Mouse (Mus musculus) CH12.LX (cell line): ENCODE results near the gene Ccnk. TPM values are rescaled to one million over a fixed set of nuclear protein-coding genes. Genes with fewer than 3 reads are reported as not detected.

ENCODE experiments used
- DNase-seq: peaks from one replicate; pipeline ENCODE4 v3.0.0-alpha.2; 2013; ENCODE audit errors: extremely low read depth
- H3K27ac ChIP-seq: 2 replicates; pipeline ENCODE4 v1.5.1; 2012; ENCODE audit warnings: low read depth, mild to moderate bottlenecking, control low read depth, moderate library complexity; ENCODE audit not compliant: insufficient read depth
- H3K27me3 ChIP-seq: replicated peaks from 2 replicates; pipeline ENCODE3; 2012; ENCODE audit warnings: inconsistent platforms
- H3K36me3 ChIP-seq, 2 experiments: replicated peaks in 1 of 2; 2 replicates each; pipeline versions ENCODE3 to v1.6.1; 2012; ENCODE audit warnings: inconsistent platforms in 1 of 2, low read length in 1 of 2, mild to moderate bottlenecking in 1 of 2, mixed read lengths in 1 of 2, moderate library complexity in 1 of 2; ENCODE audit not compliant: control insufficient read depth in 1 of 2, insufficient read depth in 1 of 2
- H3K4me1 ChIP-seq, 2 experiments: 2 replicates each; pipeline ENCODE4 v1.6.1; 2012; ENCODE audit warnings: inconsistent platforms in 1 of 2, moderate library complexity in 1 of 2; ENCODE audit not compliant: insufficient read depth in 2 of 2, control insufficient read depth in 1 of 2
- H3K4me2 ChIP-seq: 2 replicates; pipeline ENCODE4 v1.6.1; 2012; ENCODE audit warnings: low read depth, mild to moderate bottlenecking, control low read depth; ENCODE audit not compliant: poor library complexity, insufficient read depth, severe bottlenecking
- H3K4me3 ChIP-seq, 3 experiments: fragments of 150-350 bp in 1 of 3; sonication (generic) in 1 of 3; replicated peaks in 1 of 3; 2 replicates each; pipeline versions ENCODE3 to v1.5.1; 2011 to 2012; ENCODE audit warnings: low read depth in 2 of 3, low read length in 2 of 3, mild to moderate bottlenecking in 2 of 3, moderate library complexity in 2 of 3, control low read depth in 1 of 3, improper control_type of control experiment in 1 of 3, inconsistent platforms in 1 of 3, mixed read lengths in 1 of 3; ENCODE audit not compliant: poor library complexity in 1 of 3
- H3K79me2 ChIP-seq: replicated peaks from 2 replicates; pipeline ENCODE4 v1.6.1; 2012; ENCODE audit warnings: mild to moderate bottlenecking, moderate library complexity; ENCODE audit not compliant: control insufficient read depth, poor library complexity, insufficient read depth, severe bottlenecking; ENCODE audit errors: extremely low read depth
- H3K9ac ChIP-seq: 2 replicates; pipeline ENCODE4 v1.6.1; 2012; ENCODE audit warnings: low read depth, mild to moderate bottlenecking, control low read depth, moderate library complexity; ENCODE audit not compliant: insufficient read depth
- H3K9me3 ChIP-seq: replicated peaks from 2 replicates; pipeline ENCODE3; 2012; ENCODE audit warnings: low read length, inconsistent platforms, mixed read lengths
- ELF1 ChIP-seq: IDR thresholded peaks from 2 replicates; pipeline ENCODE4 v1.6.1; 2014; ENCODE audit warnings: low read depth, mild to moderate bottlenecking, inconsistent platforms, low read length, improper control_type of control experiment
- ETS1 ChIP-seq: conservative IDR thresholded peaks from 2 replicates; pipeline ENCODE4 v1.6.1; 2012; ENCODE audit warnings: low read depth, mild to moderate bottlenecking, inconsistent platforms, low read length, improper control_type of control experiment, moderate library complexity
- GABPA ChIP-seq: IDR thresholded peaks from 2 replicates; pipeline ENCODE4 v1.6.1; 2012; ENCODE audit warnings: low read depth, low read length, improper control_type of control experiment, inconsistent platforms; ENCODE audit not compliant: insufficient replicate concordance
- HCFC1 ChIP-seq: IDR thresholded peaks from 2 replicates; pipeline ENCODE4 v1.6.1; 2012; ENCODE audit warnings: low read depth, mild to moderate bottlenecking, inconsistent platforms, low read length, improper control_type of control experiment
- JUN ChIP-seq: IDR thresholded peaks from 2 replicates; pipeline ENCODE4 v1.6.1; 2011; ENCODE audit warnings: low read depth, mild to moderate bottlenecking, low read length, improper control_type of control experiment, moderate library complexity; ENCODE audit not compliant: insufficient read depth
- KAT2A ChIP-seq: IDR thresholded peaks from 2 replicates; pipeline ENCODE4 v1.6.1; 2012; ENCODE audit warnings: low read length, improper control_type of control experiment, inconsistent platforms; ENCODE audit not compliant: insufficient replicate concordance
- MXI1 ChIP-seq: IDR thresholded peaks from 2 replicates; pipeline ENCODE4 v1.6.1; 2011; ENCODE audit warnings: mild to moderate bottlenecking, low read depth, low read length, improper control_type of control experiment
- NRF1 ChIP-seq: IDR thresholded peaks from 2 replicates; pipeline ENCODE4 v1.6.1; 2014; ENCODE audit warnings: low read depth, mild to moderate bottlenecking, inconsistent platforms, low read length, improper control_type of control experiment, moderate library complexity
- PAX5 ChIP-seq: IDR thresholded peaks from 2 replicates; pipeline ENCODE4 v1.6.1; 2012; ENCODE audit warnings: low read length, inconsistent platforms, mixed read lengths
- POLR2A ChIP-seq: IDR thresholded peaks from 2 replicates; pipeline ENCODE4 v1.6.1; 2011; ENCODE audit warnings: low read depth, mild to moderate bottlenecking, improper control_type of control experiment, low read length
- POLR2AphosphoS2 ChIP-seq: IDR thresholded peaks from 2 replicates; pipeline ENCODE4 v1.6.1; 2011; ENCODE audit warnings: low read depth, low read length, improper control_type of control experiment
- SIN3A ChIP-seq: IDR thresholded peaks from 2 replicates; pipeline ENCODE4 v1.6.1; 2012; ENCODE audit warnings: low read length, improper control_type of control experiment, inconsistent platforms
- SMC3 ChIP-seq: IDR thresholded peaks from 2 replicates; pipeline ENCODE4 v1.6.1; 2011; ENCODE audit warnings: low read depth, low read length, improper control_type of control experiment
- TBP ChIP-seq: conservative IDR thresholded peaks from 2 replicates; pipeline ENCODE4 v1.6.1; 2011; ENCODE audit warnings: low read depth, low read length, improper control_type of control experiment
- UBTF ChIP-seq: IDR thresholded peaks from 2 replicates; pipeline ENCODE4 v1.6.1; 2012; ENCODE audit warnings: low read depth, mild to moderate bottlenecking, inconsistent platforms, low read length, improper control_type of control experiment, moderate library complexity
- USF2 ChIP-seq: conservative IDR thresholded peaks from 2 replicates; pipeline ENCODE4 v1.6.1; 2011; ENCODE audit warnings: low read depth, low read length, improper control_type of control experiment
- ZC3H11A ChIP-seq: IDR thresholded peaks from 2 replicates; pipeline ENCODE4 v1.6.1; 2012; ENCODE audit warnings: low read depth, mild to moderate bottlenecking, inconsistent platforms, low read length, improper control_type of control experiment
- ZKSCAN1 ChIP-seq: IDR thresholded peaks from 2 replicates; pipeline ENCODE4 v1.6.1; 2012; ENCODE audit warnings: low read depth, inconsistent platforms, low read length, improper control_type of control experiment, borderline replicate concordance
- ZMIZ1 ChIP-seq: IDR thresholded peaks from 2 replicates; pipeline ENCODE4 v1.6.1; 2012; ENCODE audit warnings: low read depth, mild to moderate bottlenecking, inconsistent platforms, low read length, improper control_type of control experiment
- ZNF384 ChIP-seq: IDR thresholded peaks from 2 replicates; pipeline ENCODE4 v1.6.1; 2012; ENCODE audit warnings: low read depth, low read length, improper control_type of control experiment, inconsistent platforms
- dilution Hi-C: fragments of 300-500 bp; cut with MboI; formaldehyde crosslinking; loops from 2 replicates; pipeline ENCODE4 v1.14.3; 2020; ENCODE audit warnings: low sequenced_read_pairs; ENCODE audit not compliant: extremely low pct_unique_long_range_greater_than_20kb, extremely low pct_ligation_motif_present
- in situ Hi-C: fragments of 300-500 bp; cut with MboI; formaldehyde crosslinking; loops from 3 replicates; pipeline ENCODE4 v1.14.3; 2019; ENCODE audit warnings: low sequenced_read_pairs, low pct_ligation_motif_present, low pct_unique_long_range_greater_than_20kb, mixed read lengths
- polyA plus RNA-seq: library from polyadenylated mRNA; unstranded; fragments of >175 nt; gene quantifications from 2 replicates; pipeline ENCODE4 v1.2.1, GENCODE M21; 2012; ENCODE audit warnings: low read depth; ENCODE audit not compliant: insufficient read length
- total RNA-seq, 2 experiments: library from RNA; depleted of rRNA; stranded (reverse); fragments of 300-350 nt in 1 of 2; fragments of >200 nt in 1 of 2; gene quantifications; 2 replicates each; pipeline ENCODE4 v1.2.3; 2012 to 2014

Gene Ccnk
- total and polyA plus RNA-seq, 3 experiments, result 9.2 to 66.8 (median 10.1) TPM

DNA sequence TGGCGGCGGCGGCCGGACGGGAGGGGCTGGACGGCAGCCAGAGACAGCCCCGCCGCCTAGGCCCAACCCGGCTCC is 296 bp upstream of the Ccnk start, which contains the start of gene Setd3:
Setd3 (minus strand) TSS at position 69 of the 75 bp plus-strand sequence.
- peaks cover 73% of the 10 kb centered on the region for H3K79me2 ChIP-seq
- in situ Hi-C loops, result no loop called here
- H3K27ac ChIP-seq, result peak within 1 kb of the TSS; percentile 39
- peaks cover 6 to 53% of the 10 kb centered on the region in 2 experiments; a peak in 3 of 4 replicates for H3K4me1 ChIP-seq
- H3K36me3 ChIP-seq, result peaks cover 14 to 28% of the 10 kb centered on the region in 2 experiments
- H3K9ac ChIP-seq, result peak within 1 kb of the TSS; percentile 92
- no peak for TF ChIP-seq MXI1
- no peak for TF ChIP-seq SIN3A
- TF ChIP-seq ZC3H11A, result no peak
- TF ChIP-seq PAX5, result no peak
- TF ChIP-seq ETS1, result no peak
- TF ChIP-seq USF2, result no peak
- TF ChIP-seq KAT2A, result no peak
- TF ChIP-seq UBTF, result no peak
- TF ChIP-seq ZMIZ1, result no peak
- H3K4me2 ChIP-seq, result peak within 1 kb of the TSS; percentile 92
- H3K4me3 ChIP-seq, result peak within 1 kb of the TSS; percentile 91 to 99 (median 98)
- no peak for DNase-seq
- dilution Hi-C loops, result no loop called here
- H3K9me3 ChIP-seq, result no peaks in the 10 kb centered on the region
- no peaks in the 10 kb centered on the region for H3K27me3 ChIP-seq

DNA sequence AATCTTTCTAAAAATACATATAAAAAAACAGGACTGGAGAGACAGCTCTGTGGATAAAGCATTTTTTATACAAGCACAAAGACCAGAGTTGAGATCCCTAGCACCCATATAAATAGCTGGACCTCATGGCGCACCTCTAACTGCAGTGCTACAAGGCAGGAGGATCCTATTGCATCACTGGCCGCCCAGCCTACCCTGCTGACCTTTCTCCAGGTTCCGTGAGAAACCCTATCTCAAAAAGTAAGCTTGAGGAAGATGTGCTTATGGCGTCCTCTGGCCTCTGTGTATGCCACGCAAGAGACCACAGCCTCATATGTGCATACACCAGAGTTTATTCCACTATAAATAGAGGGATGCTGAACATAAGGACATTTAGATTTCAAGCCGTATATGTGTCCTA is 2.3 kb downstream of the Ccnk start:
- Histone ChIP-seq H3K9ac (no peak overlapping the region), H3K27ac (no peak overlapping the region), H3K4me1 (peaks cover 2 to 29% of the 10 kb centered on the region in 2 experiments; a peak in 2 of 4 replicates), H3K36me3 (peaks cover 33 to 53% of the 10 kb centered on the region in 2 experiments), H3K4me3 (no peak overlapping the region), H3K9me3 (no peaks in the 10 kb centered on the region), H3K4me2 (no peak overlapping the region), H3K79me2 (peaks cover 68% of the 10 kb centered on the region), H3K27me3 (no peaks in the 10 kb centered on the region)
- in situ Hi-C loops (no loop called here), dilution Hi-C loops (no loop called here)
- no peak for DNase-seq
- TF ChIP-seq MXI1 (no peak), POLR2AphosphoS2 (no peak), KAT2A (no peak), ELF1 (no peak), JUN (no peak), POLR2A (no peak), ZNF384 (no peak), TBP (no peak), SMC3 (no peak), HCFC1 (no peak), ZKSCAN1 (no peak), PAX5 (no peak), GABPA (no peak), ETS1 (no peak), NRF1 (no peak)
